Mouse (Mus musculus) G1E (cell line): ENCODE data around the gene Vps11.
A peak's percentile ranks its signal among the peaks of the same experiment; 100 is the strongest.

Experiments
- CTCF ChIP-seq: IDR thresholded peaks from 2 replicates; pipeline ENCODE4 v1.5.1; 2012; ENCODE audit warnings: low read depth, low read length, inconsistent platforms, mixed read lengths
- GATA1 ChIP-seq: IDR thresholded peaks from 2 replicates; pipeline ENCODE4 v1.6.1; 2012; ENCODE audit warnings: borderline replicate concordance, low read length, inconsistent platforms, mixed read lengths
- GATA2 ChIP-seq: IDR thresholded peaks from 2 replicates; pipeline ENCODE4 v1.6.1; 2012; ENCODE audit warnings: low read depth, low read length, inconsistent platforms, borderline replicate concordance
- TAL1 ChIP-seq: conservative IDR thresholded peaks from 2 replicates; pipeline ENCODE4 v1.6.1; 2012; ENCODE audit warnings: low read depth, low read length, inconsistent platforms, mixed read lengths

GRCm38 (mm10) chr9:44391466-44391865, 30.0 kb upstream of the Vps11 start:
- TF ChIP-seq GATA2 = no peak
- TF ChIP-seq CTCF = peak; percentile 79
- TF ChIP-seq TAL1 = no peak
- no peak for TF ChIP-seq GATA1
